Mouse (Mus musculus): ENCODE measurements at regions not wholly inside any gene's neighbourhood (a gene's known extent, or its start where the extent isn't known, plus 50 kb on each side); places are given as distances from the start of the nearest gene placed in this dataset.

DNA sequence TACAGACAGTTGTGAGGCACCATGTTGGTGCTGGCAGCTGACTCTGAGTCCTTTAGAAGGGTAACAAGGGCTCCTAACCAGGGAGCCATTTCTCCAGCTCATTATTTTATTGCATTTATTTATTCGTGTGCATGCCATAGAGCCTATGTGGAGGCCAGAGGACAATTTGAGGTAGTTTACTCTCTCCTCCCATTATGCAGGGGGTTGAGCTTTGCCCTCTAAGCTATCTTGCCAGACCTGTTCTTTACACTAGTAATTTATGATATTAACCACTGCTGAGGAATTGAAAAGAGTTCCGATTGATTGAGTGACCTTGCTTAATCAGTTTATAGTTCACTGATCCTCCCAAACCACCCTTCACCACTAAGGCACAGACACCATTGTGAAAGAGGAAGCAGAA is 290.8 kb downstream of the Rnf144a start:
- no peak for DNase-seq (ENCODE audit: low spot score)
- no peaks in the 10 kb centered on the region for H3K27me3 ChIP-seq (ENCODE audit: insufficient read depth, low read length)
- no peak overlapping the region for H3K9ac ChIP-seq (replicated peaks; ENCODE audit: low read length)
- TF ChIP-seq CTCF (IDR thresholded peaks at IDR 0.05; ENCODE audit: low read depth): no peak
- ATAC-seq: no peak
- H3K9me3 ChIP-seq (ENCODE audit: low read length): no peaks in the 10 kb centered on the region
- 92% methylated on average over 2 of the region's 2 CpGs for WGBS
- 0 out of 2 replicates have a peak, but pooled peaks cover 6% of the 10 kb centered on the region for H3K4me1 ChIP-seq (ENCODE audit: insufficient read depth, low read length)
- H3K36me3 ChIP-seq (ENCODE audit: insufficient read depth, low read length): no peaks in the 10 kb centered on the region
- H3K4me2 ChIP-seq (ENCODE audit: low read depth, low read length): no peak overlapping the region
- no peak overlapping the region for H3K4me3 ChIP-seq (ENCODE audit: low read length)
- H3K27ac ChIP-seq: no peak overlapping the region

DNA sequence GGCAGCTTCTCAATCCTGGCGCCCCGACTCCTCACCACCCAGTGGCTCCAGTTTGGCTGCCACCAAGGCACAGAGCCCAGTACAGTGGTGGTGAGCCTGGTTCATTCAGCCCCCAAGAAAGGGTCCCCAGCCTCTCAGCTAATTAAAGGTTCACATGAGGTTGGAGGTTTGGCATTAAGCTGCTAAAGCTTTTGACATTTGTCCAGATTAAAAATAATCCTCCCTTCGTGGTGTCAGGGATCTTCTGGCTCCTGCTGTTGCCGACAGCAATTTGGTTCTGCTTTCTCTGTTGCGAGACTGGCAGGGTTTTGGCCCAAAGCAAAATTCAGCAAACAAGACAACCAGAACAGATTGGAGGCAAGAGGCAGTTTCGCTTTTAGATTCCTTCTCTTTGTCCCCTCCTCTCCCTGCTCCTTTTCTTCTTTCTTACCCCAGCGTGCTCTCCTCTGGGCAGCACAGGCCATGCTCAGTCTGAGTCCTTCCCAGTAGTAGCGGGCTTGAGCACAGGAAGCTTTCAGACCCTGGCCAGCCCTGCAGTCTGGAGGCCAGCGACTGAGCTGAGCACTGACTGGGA is 299.6 kb downstream of the Rnf144a start:
- 36% methylated on average over 9 of the region's 9 CpGs for whole genome bisulfite sequencing

DNA sequence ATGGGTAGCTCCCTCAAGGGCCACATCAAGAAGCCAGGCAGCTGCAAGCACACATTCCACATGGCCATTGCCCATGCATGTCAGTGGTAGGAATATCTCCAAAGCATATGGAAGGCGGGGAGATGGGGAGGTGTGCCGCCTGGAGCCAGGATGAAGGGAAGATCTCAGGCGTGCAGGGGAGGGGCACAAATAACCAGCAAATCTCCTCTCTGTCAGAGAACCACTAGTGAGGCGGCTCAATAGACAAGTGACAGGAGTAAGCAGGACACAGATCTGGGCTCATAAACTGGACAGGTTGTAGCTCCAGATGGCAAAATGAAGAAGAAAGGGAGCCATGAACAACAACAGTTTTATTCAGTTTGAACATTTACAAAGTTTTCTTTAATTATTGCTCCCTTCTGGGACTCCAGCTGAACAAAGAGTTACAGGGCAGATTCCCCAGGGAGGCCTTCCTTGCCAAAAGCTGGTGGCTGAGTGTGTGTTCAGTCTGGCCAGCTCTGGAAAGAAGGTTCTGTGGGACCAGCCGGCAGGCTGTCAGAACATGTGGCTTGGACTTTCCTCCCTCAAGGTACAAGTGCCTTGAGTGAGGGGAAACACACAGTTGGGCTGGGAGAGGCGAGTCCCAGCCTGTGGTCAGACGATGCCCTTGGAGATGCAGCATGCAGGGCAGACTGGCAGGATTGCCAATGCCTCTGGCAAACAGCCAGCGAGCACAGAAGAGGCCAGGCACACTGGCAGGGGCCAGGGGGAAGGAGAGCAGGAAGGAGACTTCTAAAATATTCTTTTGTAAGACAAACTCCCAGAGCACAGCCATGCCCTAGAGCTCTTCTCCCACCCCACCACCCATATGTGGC is 302.7 kb downstream of the Rnf144a start:
- H3K4me3 ChIP-seq (ENCODE audit: low read length): no peak overlapping the region
- no peaks in the 10 kb centered on the region for H3K36me3 ChIP-seq (ENCODE audit: insufficient read depth, low read length)
- no peak overlapping the region for H3K9ac ChIP-seq (replicated peaks; ENCODE audit: low read length)
- H3K9me3 ChIP-seq (ENCODE audit: low read length): no peaks in the 10 kb centered on the region
- 32% methylated on average over 8 of the region's 8 CpGs for WGBS
- peaks cover 13% of the 10 kb centered on the region for H3K4me1 ChIP-seq (ENCODE audit: insufficient read depth, low read length)
- DNase-seq (ENCODE audit: low spot score): peak; percentile 86
- peak; percentile 91 for ATAC-seq
- TF ChIP-seq CTCF (IDR thresholded peaks at IDR 0.05; ENCODE audit: low read depth): no peak
- no peaks in the 10 kb centered on the region for H3K27me3 ChIP-seq (ENCODE audit: insufficient read depth, low read length)
- no peak overlapping the region for H3K4me2 ChIP-seq (ENCODE audit: low read depth, low read length)
- H3K27ac ChIP-seq: peak overlapping the region; percentile 68

More for the DNA sequence above, 299.6 kb downstream of the Rnf144a start:
- H3K36me3 ChIP-seq (ENCODE audit: insufficient read depth, low read length): no peaks in the 10 kb centered on the region
- DNase-seq (ENCODE audit: low spot score): peak; percentile 65
- peak overlapping the region; percentile 80 for H3K27ac ChIP-seq
- no peaks in the 10 kb centered on the region for H3K9me3 ChIP-seq (ENCODE audit: low read length)
- no peak overlapping the region; the same call in 1 of the 2 replicates for H3K9ac ChIP-seq (replicated peaks; ENCODE audit: low read length)
- ATAC-seq: peak; percentile 78
- H3K4me2 ChIP-seq (ENCODE audit: low read depth, low read length): no peak overlapping the region
- H3K4me1 ChIP-seq (ENCODE audit: insufficient read depth, low read length): peaks cover 13% of the 10 kb centered on the region
- H3K27me3 ChIP-seq (ENCODE audit: insufficient read depth, low read length): no peaks in the 10 kb centered on the region
- no peak overlapping the region for H3K4me3 ChIP-seq (ENCODE audit: low read length)
- TF ChIP-seq CTCF (IDR thresholded peaks at IDR 0.05; ENCODE audit: low read depth): no peak

DNA sequence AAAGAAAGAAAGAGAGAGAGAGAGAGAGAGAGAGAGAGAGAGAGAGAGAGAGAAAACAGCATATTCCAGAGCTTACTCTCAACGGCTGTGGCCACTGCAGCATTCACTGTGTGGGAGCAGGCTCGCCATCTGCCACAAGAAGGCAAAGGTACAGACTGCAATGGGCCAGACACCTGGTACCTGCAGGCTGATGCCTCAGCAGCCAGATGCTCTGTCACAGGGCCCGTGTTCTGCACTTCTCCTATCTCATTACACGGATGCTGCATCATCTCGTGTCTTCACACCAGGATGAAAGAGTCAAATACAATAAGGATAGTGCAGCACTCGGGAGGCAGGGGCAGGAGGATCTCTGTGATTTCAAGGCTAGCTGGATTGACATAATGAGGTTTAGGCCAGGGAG is 305.2 kb downstream of the Rnf144a start:
- no peak for TF ChIP-seq CTCF (IDR thresholded peaks at IDR 0.05; ENCODE audit: low read depth)
- H3K9me3 ChIP-seq (ENCODE audit: low read length): no peaks in the 10 kb centered on the region
- ATAC-seq: no peak
- 80% methylated on average over 6 of the region's 6 CpGs for WGBS
- H3K36me3 ChIP-seq (ENCODE audit: insufficient read depth, low read length): no peaks in the 10 kb centered on the region
- DNase-seq (ENCODE audit: low spot score): no peak
- no peak overlapping the region for H3K4me3 ChIP-seq (ENCODE audit: low read length)
- peaks cover 10% of the 10 kb centered on the region for H3K4me1 ChIP-seq (ENCODE audit: insufficient read depth, low read length)
- no peak overlapping the region for H3K9ac ChIP-seq (replicated peaks; ENCODE audit: low read length)
- no peaks in the 10 kb centered on the region for H3K27me3 ChIP-seq (ENCODE audit: insufficient read depth, low read length)
- H3K27ac ChIP-seq: no peak overlapping the region
- no peak overlapping the region for H3K4me2 ChIP-seq (ENCODE audit: low read depth, low read length)

DNA sequence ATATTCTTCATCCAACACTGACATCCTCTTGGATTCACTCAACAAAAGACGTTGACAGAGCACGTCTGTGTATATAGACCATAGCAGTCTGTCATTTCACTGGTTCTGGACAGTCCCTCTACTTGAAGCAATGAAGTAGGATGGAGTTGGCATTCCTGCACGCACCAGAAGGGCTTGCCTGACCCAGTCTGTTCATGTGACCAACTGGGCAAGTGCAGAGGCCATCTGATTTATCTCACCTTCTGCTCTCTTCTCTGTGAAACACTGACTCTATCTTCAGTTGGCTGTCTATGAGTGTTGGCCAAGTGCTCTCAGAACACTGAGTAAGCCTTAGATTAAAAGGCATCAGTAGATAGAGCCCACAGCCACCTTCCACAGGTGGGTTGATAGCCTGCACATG is 310.7 kb downstream of the Rnf144a start:
- Histone ChIP-seq H3K27me3 (ENCODE audit: insufficient read depth, low read length) (no peaks in the 10 kb centered on the region), H3K4me1 (ENCODE audit: insufficient read depth, low read length) (no peaks in the 10 kb centered on the region), H3K9ac (replicated peaks; ENCODE audit: low read length) (no peak overlapping the region), H3K9me3 (ENCODE audit: low read length) (no peaks in the 10 kb centered on the region), H3K4me2 (ENCODE audit: low read depth, low read length) (no peak overlapping the region), H3K27ac (no peak overlapping the region), H3K4me3 (ENCODE audit: low read length) (no peak overlapping the region), H3K36me3 (ENCODE audit: insufficient read depth, low read length) (no peaks in the 10 kb centered on the region)
- DNase-seq (ENCODE audit: low spot score) (no peak), ATAC-seq (no peak)
- 88% methylated on average over 3 of the region's 3 CpGs for WGBS
- no peak for TF ChIP-seq CTCF (IDR thresholded peaks at IDR 0.05; ENCODE audit: low read depth)

DNA sequence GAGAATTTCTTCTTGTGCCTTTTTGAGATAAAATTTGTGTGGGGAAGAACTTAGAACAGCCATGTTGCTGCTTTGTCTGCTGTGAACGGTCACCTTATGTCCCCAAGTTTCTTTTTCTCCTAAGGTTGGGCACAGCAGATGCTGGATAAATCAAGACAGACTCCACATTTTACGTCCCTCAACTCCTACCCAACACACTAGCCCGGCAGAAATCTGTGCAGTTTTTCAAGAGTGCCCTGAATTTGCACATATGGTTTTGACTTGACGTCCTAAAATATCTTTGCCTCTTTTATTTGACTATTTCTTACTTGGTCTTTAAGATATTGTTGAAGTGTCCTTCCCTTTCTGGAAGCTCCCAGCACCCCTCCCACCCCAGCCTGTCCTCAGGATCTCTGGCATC is 312.7 kb downstream of the Rnf144a start:
- Histone ChIP-seq H3K9me3 (ENCODE audit: low read length) (no peaks in the 10 kb centered on the region), H3K27ac (no peak overlapping the region), H3K36me3 (ENCODE audit: insufficient read depth, low read length) (no peaks in the 10 kb centered on the region), H3K4me2 (ENCODE audit: low read depth, low read length) (no peak overlapping the region), H3K4me1 (ENCODE audit: insufficient read depth, low read length) (no peaks in the 10 kb centered on the region), H3K4me3 (ENCODE audit: low read length) (no peak overlapping the region), H3K9ac (replicated peaks; ENCODE audit: low read length) (no peak overlapping the region), H3K27me3 (ENCODE audit: insufficient read depth, low read length) (no peaks in the 10 kb centered on the region)
- no peak for DNase-seq (ENCODE audit: low spot score)
- 95% methylated on average over 4 of the region's 4 CpGs for WGBS
- ATAC-seq: no peak
- TF ChIP-seq CTCF (IDR thresholded peaks at IDR 0.05; ENCODE audit: low read depth): no peak

DNA sequence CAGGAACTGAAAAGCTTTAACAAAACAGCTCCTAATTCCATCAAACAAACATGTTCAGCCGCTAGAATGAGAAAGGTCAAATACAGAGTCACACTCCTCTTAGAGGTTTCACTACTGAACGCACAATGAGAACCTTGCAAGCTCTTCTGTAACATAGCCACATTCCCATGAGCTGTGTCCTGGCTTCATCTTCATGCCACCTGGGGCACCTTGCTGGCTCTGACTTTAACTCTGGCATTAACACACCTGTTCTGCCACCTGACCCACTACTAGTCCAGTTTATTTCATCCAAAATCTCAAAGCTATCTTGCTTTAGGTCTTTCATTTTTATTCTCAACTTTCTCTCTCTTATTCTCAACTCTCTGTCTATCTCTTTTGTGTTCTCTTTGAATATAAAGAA is 314.9 kb downstream of the Rnf144a start:
- Histone ChIP-seq H3K27ac (no peak overlapping the region), H3K4me2 (ENCODE audit: low read depth, low read length) (no peak overlapping the region), H3K4me3 (ENCODE audit: low read length) (no peak overlapping the region), H3K36me3 (ENCODE audit: insufficient read depth, low read length) (no peaks in the 10 kb centered on the region), H3K27me3 (ENCODE audit: insufficient read depth, low read length) (no peaks in the 10 kb centered on the region), H3K9ac (replicated peaks; ENCODE audit: low read length) (no peak overlapping the region), H3K4me1 (ENCODE audit: insufficient read depth, low read length) (no peaks in the 10 kb centered on the region), H3K9me3 (ENCODE audit: low read length) (no peaks in the 10 kb centered on the region)
- ATAC-seq (no peak), DNase-seq (ENCODE audit: low spot score) (no peak)
- WGBS: 75% methylated on average over 2 of the region's 2 CpGs
- TF ChIP-seq CTCF (IDR thresholded peaks at IDR 0.05; ENCODE audit: low read depth): no peak
